Mouse (Mus musculus) forebrain, embryonic 16.5 days (tissue): ENCODE results near the gene Ankrd66. TPM values are rescaled to one million over a fixed set of nuclear protein-coding genes. Genes with fewer than 3 reads are reported as not detected.

ENCODE experiments used
- ATAC-seq: fragments of 200-750 bp; cut with Nextera tagmentation; 2 replicates; pipeline ENCODE4 v1.8.0; 2017; ENCODE audit warnings: mild to moderate bottlenecking, moderate library complexity
- H3K27ac ChIP-seq: fragments of 300-500 bp; sonication (generic); 2 replicates; pipeline ENCODE4 v1.5.1; 2014; ENCODE audit warnings: low read length, control low read depth
- H3K27me3 ChIP-seq: fragments of 300-500 bp; sonication (generic); replicated peaks from 2 replicates; pipeline ENCODE4 v1.6.1; 2014; ENCODE audit warnings: low read length; ENCODE audit not compliant: control insufficient read depth, insufficient read depth
- H3K36me3 ChIP-seq: fragments of 300-500 bp; sonication (generic); 2 replicates; pipeline ENCODE4 v1.6.1; 2014; ENCODE audit not compliant: control insufficient read depth, insufficient read depth
- H3K4me1 ChIP-seq: fragments of 300-500 bp; sonication (generic); replicated peaks from 2 replicates; pipeline ENCODE4 v1.6.1; 2014; ENCODE audit warnings: low read length; ENCODE audit not compliant: control insufficient read depth, insufficient read depth
- H3K4me2 ChIP-seq: fragments of 300-500 bp; sonication (generic); 2 replicates; pipeline ENCODE4 v1.6.1; 2014; ENCODE audit warnings: mild to moderate bottlenecking, low read length, control low read depth
- H3K4me3 ChIP-seq: fragments of 300-500 bp; sonication (generic); replicated peaks from 2 replicates; pipeline ENCODE4 v1.5.1; 2014; ENCODE audit warnings: mild to moderate bottlenecking, low read length, control low read depth
- H3K9ac ChIP-seq: fragments of 300-500 bp; sonication (generic); replicated peaks from 2 replicates; pipeline ENCODE4 v1.6.1; 2014; ENCODE audit warnings: low read depth, low read length, control low read depth
- H3K9me3 ChIP-seq: fragments of 300-500 bp; sonication (generic); 2 replicates; pipeline ENCODE4 v1.6.1; 2016; ENCODE audit warnings: low read length; ENCODE audit not compliant: control insufficient read depth
- WGBS: fragments of 180-500 bp; shearing (Covaris S2); extraction: QIAGEN DNeasy Blood & Tissue Kit; methylation state at CpG from one replicate; pipeline ENCODE4 v1.1.7; 2014; 5-methylcytosine and 5-hydroxymethylcytosine counted together
- polyA plus RNA-seq: library from polyadenylated mRNA; unstranded; fragments of >200 nt; fragmentation: Nextera tagmentation; extraction: Ambion mirVana; gene quantifications from 2 replicates; pipeline ENCODE4 v1.2.1, GENCODE M21; 2015

The Ankrd66 gene
- polyA plus RNA-seq, 1 experiment from 2014 or later, result 0.48 TPM

GRCm38 (mm10) chr17:43488439-43489151, 54.8 kb downstream of the Ankrd66 start:
- Histone ChIP-seq H3K27ac (no peak overlapping the region), H3K9me3 (no peaks in the 10 kb centered on the region), H3K9ac (no peak overlapping the region), H3K4me2 (no peak overlapping the region), H3K36me3 (no peaks in the 10 kb centered on the region), H3K4me1 (no peaks in the 10 kb centered on the region), H3K27me3 (no peaks in the 10 kb centered on the region), H3K4me3 (no peak overlapping the region)
- no peak for ATAC-seq
- WGBS, result 92% methylated on average over 2 of the region's 2 CpGs

- 89% methylated on average over 3 of the region's 3 CpGs for WGBS
Measured at GRCm38 (mm10) chr17:43485982-43486381, 57.5 kb downstream of the Ankrd66 start.

More at GRCm38 (mm10) chr17:43485982-43486381, 57.5 kb downstream of the Ankrd66 start:
- no peaks in the 10 kb centered on the region for H3K27me3 ChIP-seq
- ATAC-seq, result no peak
- no peak overlapping the region for H3K4me2 ChIP-seq
- H3K4me1 ChIP-seq, result no peaks in the 10 kb centered on the region
- no peak overlapping the region for H3K27ac ChIP-seq
- H3K9me3 ChIP-seq, result no peaks in the 10 kb centered on the region
- H3K36me3 ChIP-seq, result no peaks in the 10 kb centered on the region
- no peak overlapping the region for H3K9ac ChIP-seq
- no peak overlapping the region for H3K4me3 ChIP-seq

Other genes starting within 250 kb of the Ankrd66 start
- gene Adgrf5, start 183.2 kb downstream of the Ankrd66 start, polyA plus RNA-seq, result 8.4 and 10.1 TPM in 2 replicates
- 0.11 TPM in 1 of 2 replicates, not detected in the other for gene Mep1a, start 40.8 kb downstream of the Ankrd66 start, polyA plus RNA-seq
- 8.9 and 11.6 TPM in 2 replicates for gene Pla2g7, start 24.5 kb upstream of the Ankrd66 start, polyA plus RNA-seq
- 0.27 and 0.66 TPM in 2 replicates for gene Tdrd6, start 86.7 kb upstream of the Ankrd66 start, polyA plus RNA-seq
- gene Slc25a27, start 123.6 kb upstream of the Ankrd66 start, polyA plus RNA-seq, result 92.7 and 135 TPM in 2 replicates
- 19.1 and 27.1 TPM in 2 replicates for gene Cyp39a1, start 123.8 kb upstream of the Ankrd66 start, polyA plus RNA-seq